Mouse (Mus musculus) embryonic facial prominence, embryonic 11.5 days (tissue): ENCODE data around the gene Scarb1. TPM values are rescaled to one million over a fixed set of nuclear protein-coding genes. Genes with fewer than 3 reads are reported as not detected.
A peak's percentile ranks its signal among the peaks of the same experiment; 100 is the strongest.

Experiments
- ATAC-seq: fragments of 200-750 bp; cut with Nextera tagmentation; replicated peaks from 2 replicates; pipeline ENCODE4 v1.8.0; 2017; ENCODE audit warnings: low read depth; ENCODE audit not compliant: insufficient number of reproducible peaks, low FRiP score, low TSS enrichment
- DNase-seq: peaks from one replicate; pipeline ENCODE4 v3.0.0-alpha.2; 2015; ENCODE audit warnings: low spot score
- H3K27ac ChIP-seq: fragments of 300-500 bp; sonication (generic); replicated peaks from 2 replicates; pipeline ENCODE4 v1.5.1; 2014; ENCODE audit warnings: mild to moderate bottlenecking, low read depth, low read length, control low read depth
- H3K27me3 ChIP-seq: fragments of 300-500 bp; sonication (generic); 2 replicates; pipeline ENCODE4 v1.6.1; 2014; ENCODE audit warnings: mild to moderate bottlenecking, low read length, moderate library complexity, mixed read lengths; ENCODE audit not compliant: control insufficient read depth, insufficient read depth
- H3K36me3 ChIP-seq: fragments of 300-500 bp; sonication (generic); replicated peaks from 2 replicates; pipeline ENCODE4 v1.6.1; 2014; ENCODE audit warnings: low read depth, mild to moderate bottlenecking, low read length, moderate library complexity, mixed read lengths; ENCODE audit not compliant: control insufficient read depth, insufficient read depth
- H3K4me1 ChIP-seq: fragments of 300-500 bp; sonication (generic); 2 replicates; pipeline ENCODE4 v1.6.1; 2014; ENCODE audit warnings: low read length, mixed read lengths; ENCODE audit not compliant: control insufficient read depth, insufficient read depth
- H3K4me2 ChIP-seq: fragments of 300-500 bp; sonication (generic); 2 replicates; pipeline ENCODE4 v1.6.1; 2014; ENCODE audit warnings: low read depth, mild to moderate bottlenecking, control low read depth, low read length, moderate library complexity
- H3K4me3 ChIP-seq: fragments of 300-500 bp; sonication (generic); 2 replicates; pipeline ENCODE4 v1.5.1; 2014; ENCODE audit warnings: low read depth, low read length, control low read depth
- H3K9ac ChIP-seq: fragments of 300-500 bp; sonication (generic); replicated peaks from 2 replicates; pipeline ENCODE4 v1.6.1; 2014; ENCODE audit warnings: mild to moderate bottlenecking, control low read depth, low read length
- H3K9me3 ChIP-seq: fragments of 300-500 bp; sonication (generic); replicated peaks from 2 replicates; pipeline ENCODE4 v1.6.1; 2016; ENCODE audit warnings: mild to moderate bottlenecking, low read length, inconsistent platforms, mixed read lengths; ENCODE audit not compliant: control insufficient read depth
- WGBS: fragments of 180-500 bp; shearing (Covaris S2); extraction: QIAGEN DNeasy Blood & Tissue Kit; methylation state at CpG from one replicate; pipeline ENCODE4 v1.1.7; 2014; 5-methylcytosine and 5-hydroxymethylcytosine counted together
- polyA plus RNA-seq: library from polyadenylated mRNA; unstranded; fragments of >200 nt; fragmentation: Nextera tagmentation; extraction: Ambion mirVana; gene quantifications from 2 replicates; pipeline ENCODE4 v1.2.1, GENCODE M21; 2014

The Scarb1 gene
- polyA plus RNA-seq, 1 experiment from 2014 or later: 22.7 TPM

- H3K9me3 ChIP-seq: no peaks in the 10 kb centered on the region
- DNase-seq: peak; percentile 86
- WGBS: 11% methylated on average over 10 of the region's 10 CpGs
- no peaks in the 10 kb centered on the region for H3K4me1 ChIP-seq
- H3K9ac ChIP-seq: no peak overlapping the region
- no peak overlapping the region for H3K4me2 ChIP-seq
- H3K27me3 ChIP-seq: no peaks in the 10 kb centered on the region
- no peak for ATAC-seq
- H3K27ac ChIP-seq: 0 out of 2 replicates have a peak overlapping the region, but pooled peaks have one; percentile 3
- H3K4me3 ChIP-seq: no peak overlapping the region
- no peaks in the 10 kb centered on the region for H3K36me3 ChIP-seq
These were observed 72.7 kb downstream of the Scarb1 start for GRCm38 (mm10) chr5:125268033-125268765.

GRCm38 (mm10) chr5:125267150-125267961 lies 73.5 kb downstream of the Scarb1 start:
- Histone ChIP-seq H3K4me3 (no peak overlapping the region), H3K9me3 (no peaks in the 10 kb centered on the region), H3K27me3 (no peaks in the 10 kb centered on the region), H3K9ac (no peak overlapping the region), H3K4me2 (no peak overlapping the region), H3K4me1 (no peaks in the 10 kb centered on the region), H3K36me3 (no peaks in the 10 kb centered on the region), H3K27ac (no peak overlapping the region)
- ATAC-seq: no peak
- WGBS: 73% methylated on average over 35 of the region's 35 CpGs
- no peak for DNase-seq

GRCm38 (mm10) chr5:125266128-125266527 lies 74.8 kb downstream of the Scarb1 start:
- 66% methylated on average over 9 of the region's 9 CpGs for WGBS
- ATAC-seq (no peak), DNase-seq (no peak)
- Histone ChIP-seq H3K4me1 (no peaks in the 10 kb centered on the region), H3K9ac (no peak overlapping the region), H3K4me3 (no peak overlapping the region), H3K36me3 (no peaks in the 10 kb centered on the region), H3K27me3 (no peaks in the 10 kb centered on the region), H3K27ac (no peak overlapping the region), H3K4me2 (no peak overlapping the region), H3K9me3 (no peaks in the 10 kb centered on the region)

- Histone ChIP-seq H3K4me3 (no peak overlapping the region), H3K27ac (no peak overlapping the region), H3K4me2 (no peak overlapping the region), H3K4me1 (no peaks in the 10 kb centered on the region), H3K36me3 (no peaks in the 10 kb centered on the region), H3K27me3 (no peaks in the 10 kb centered on the region), H3K9me3 (no peaks in the 10 kb centered on the region), H3K9ac (no peak overlapping the region)
- 69% methylated on average over 17 of the region's 17 CpGs for WGBS
- no peak for ATAC-seq
- DNase-seq: no peak
These were observed 76.2 kb downstream of the Scarb1 start for GRCm38 (mm10) chr5:125264700-125265099.

- no peak for ATAC-seq
- WGBS: 63% methylated on average over 7 of the region's 7 CpGs
- Histone ChIP-seq H3K27me3 (no peaks in the 10 kb centered on the region), H3K4me1 (no peaks in the 10 kb centered on the region), H3K4me2 (no peak overlapping the region), H3K9me3 (no peaks in the 10 kb centered on the region), H3K27ac (no peak overlapping the region), H3K36me3 (no peaks in the 10 kb centered on the region), H3K9ac (no peak overlapping the region), H3K4me3 (no peak overlapping the region)
- DNase-seq: no peak
These were observed 78.3 kb downstream of the Scarb1 start for GRCm38 (mm10) chr5:125262578-125262977.

- DNase-seq: no peak
- no peaks in the 10 kb centered on the region for H3K36me3 ChIP-seq
- no peaks in the 10 kb centered on the region for H3K4me1 ChIP-seq
- ATAC-seq: no peak
- no peak overlapping the region for H3K4me3 ChIP-seq
- no peak overlapping the region for H3K4me2 ChIP-seq
- 79% methylated on average over 5 of the region's 5 CpGs for WGBS
- no peaks in the 10 kb centered on the region for H3K9me3 ChIP-seq
- H3K9ac ChIP-seq: no peak overlapping the region
- no peaks in the 10 kb centered on the region for H3K27me3 ChIP-seq
- H3K27ac ChIP-seq: no peak overlapping the region
These were observed 87.0 kb downstream of the Scarb1 start for GRCm38 (mm10) chr5:125253917-125254316.

GRCm38 (mm10) chr5:125253448-125253847 lies 87.4 kb downstream of the Scarb1 start:
- Histone ChIP-seq H3K4me2 (no peak overlapping the region), H3K9me3 (no peaks in the 10 kb centered on the region), H3K27ac (no peak overlapping the region), H3K9ac (no peak overlapping the region), H3K4me3 (no peak overlapping the region), H3K4me1 (no peaks in the 10 kb centered on the region), H3K36me3 (no peaks in the 10 kb centered on the region), H3K27me3 (no peaks in the 10 kb centered on the region)
- DNase-seq (no peak), ATAC-seq (no peak)
- 88% methylated on average over 3 of the region's 3 CpGs for WGBS

GRCm38 (mm10) chr5:125252664-125253063 lies 88.2 kb downstream of the Scarb1 start:
- Histone ChIP-seq H3K9me3 (no peaks in the 10 kb centered on the region), H3K4me3 (no peak overlapping the region), H3K27ac (no peak overlapping the region), H3K4me1 (no peaks in the 10 kb centered on the region), H3K36me3 (no peaks in the 10 kb centered on the region), H3K27me3 (no peaks in the 10 kb centered on the region), H3K4me2 (no peak overlapping the region), H3K9ac (no peak overlapping the region)
- DNase-seq (no peak), ATAC-seq (0 out of 2 replicates have a peak, but pooled peaks have one; percentile 5)
- WGBS: 86% methylated on average over 8 of the region's 8 CpGs
